Mouse (Mus musculus): Measurements from ENCODE around the gene Arl14. TPM values are rescaled to one million over a fixed set of nuclear protein-coding genes. Genes with fewer than 3 reads are reported as not detected.

The Arl14 gene
- total RNA-seq, 1 experiment: not detected

DNA sequence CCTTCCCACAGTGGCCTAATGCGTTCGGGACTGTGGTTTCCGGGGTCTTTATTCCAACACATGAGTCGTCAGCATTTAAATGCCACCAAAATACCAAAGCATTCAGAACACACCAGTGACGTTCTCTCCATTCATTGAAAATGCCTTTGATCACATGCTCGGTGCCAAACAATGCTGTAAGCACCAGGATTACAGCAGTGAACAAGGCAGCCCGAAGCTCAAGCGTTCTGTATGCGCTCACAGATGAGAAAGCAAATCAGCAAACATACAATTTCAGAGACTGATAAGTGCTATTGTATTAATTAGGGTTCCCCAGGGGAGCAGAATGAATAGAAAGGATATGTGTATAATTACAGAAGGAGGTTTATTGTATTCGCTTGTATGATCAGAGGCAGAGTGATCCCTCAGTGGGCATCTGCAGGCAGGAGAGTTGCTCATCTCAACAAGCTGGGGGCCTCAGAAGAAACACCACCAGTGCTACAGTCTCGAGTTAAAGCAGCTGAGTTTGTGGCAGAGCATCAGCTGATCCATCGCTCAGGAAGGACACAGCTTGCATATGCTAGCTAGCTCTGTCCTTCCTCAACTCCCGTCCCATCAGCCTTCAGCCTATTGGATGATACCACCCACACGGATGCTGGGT lies 43.7 kb upstream of the Arl14 start:
- TF ChIP-seq HCFC1 (IDR thresholded peaks at IDR 0.05; ENCODE audit: borderline replicate concordance, insufficient read depth, low read length) (no peak), ZC3H11A (IDR thresholded peaks at IDR 0.05; ENCODE audit: borderline replicate concordance, low read depth, low read length) (no peak), CHD2 (IDR thresholded peaks at IDR 0.05; ENCODE audit: low read depth, low read length) (no peak), MAFK (IDR thresholded peaks at IDR 0.05; ENCODE audit: insufficient read depth, low read depth, low read length) (no peak), ZNF384 (IDR thresholded peaks at IDR 0.05; ENCODE audit: low read depth, low read length) (no peak)

DNA sequence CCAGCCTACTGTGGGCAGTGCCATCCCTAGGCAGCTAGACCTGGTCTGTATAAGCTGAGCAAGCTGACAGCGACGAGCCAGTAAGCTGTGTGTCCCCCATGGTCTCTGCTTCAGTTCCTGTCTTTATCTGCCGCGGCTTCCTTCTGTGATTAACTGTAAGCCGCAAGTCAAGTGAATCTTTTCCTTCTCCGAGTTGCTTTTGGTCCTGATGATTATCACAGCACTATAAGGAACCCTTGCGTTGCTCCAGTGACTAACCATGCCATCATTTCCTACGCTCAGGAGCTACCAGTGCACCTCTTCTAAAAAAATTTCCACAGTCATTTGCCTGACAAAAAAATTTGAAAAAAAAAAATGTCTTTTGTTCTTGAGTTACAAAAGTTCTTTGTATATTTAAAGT lies 40.7 kb upstream of the Arl14 start:
- H3K36me3 ChIP-seq (ENCODE audit: control insufficient read depth, insufficient read depth, low read length, poor library complexity, severe bottlenecking): no peaks in the 10 kb centered on the region
- in situ Hi-C loops (cut with MboI; ENCODE audit: low sequenced_read_pairs in 2 of 2, unreplicated experiment in 2 of 2): no loop called here
- DNase-seq (ENCODE audit: low read depth, low spot score): no peak
- H3K9me3 ChIP-seq (ENCODE audit: control insufficient read depth, insufficient read depth, low read depth, low read length): no peaks in the 10 kb centered on the region
- no peaks in the 10 kb centered on the region for H3K4me1 ChIP-seq (ENCODE audit: control insufficient read depth in 2 of 2, insufficient read depth in 2 of 2, low read length in 2 of 2, poor library complexity in 1 of 2)
- TF ChIP-seq HCFC1 (IDR thresholded peaks at IDR 0.05; ENCODE audit: borderline replicate concordance, insufficient read depth, low read length) (no peak), MAFK (IDR thresholded peaks at IDR 0.05; ENCODE audit: insufficient read depth, low read depth, low read length) (no peak), ZNF384 (IDR thresholded peaks at IDR 0.05; ENCODE audit: low read depth, low read length) (no peak), CHD2 (IDR thresholded peaks at IDR 0.05; ENCODE audit: low read depth, low read length) (no peak), ZC3H11A (IDR thresholded peaks at IDR 0.05; ENCODE audit: borderline replicate concordance, low read depth, low read length) (no peak)
- no peak overlapping the region for H3K9ac ChIP-seq (ENCODE audit: insufficient read depth, low read depth, low read length, poor library complexity, severe bottlenecking)
- no peak overlapping the region for H3K4me3 ChIP-seq (ENCODE audit: insufficient read depth in 1 of 2, low read depth in 1 of 2, low read length in 2 of 2, poor library complexity in 1 of 2, severe bottlenecking in 1 of 2)
- no peak overlapping the region for H3K27ac ChIP-seq (ENCODE audit: insufficient read depth, low read depth, low read length, poor library complexity, severe bottlenecking)

More for the DNA sequence above, 43.7 kb upstream of the Arl14 start:
- Histone ChIP-seq H3K4me1 (ENCODE audit: control insufficient read depth in 2 of 2, insufficient read depth in 2 of 2, low read length in 2 of 2, poor library complexity in 1 of 2) (no peaks in the 10 kb centered on the region), H3K27ac (ENCODE audit: insufficient read depth, low read depth, low read length, poor library complexity, severe bottlenecking) (no peak overlapping the region), H3K36me3 (ENCODE audit: control insufficient read depth, insufficient read depth, low read length, poor library complexity, severe bottlenecking) (no peaks in the 10 kb centered on the region), H3K9ac (ENCODE audit: insufficient read depth, low read depth, low read length, poor library complexity, severe bottlenecking) (no peak overlapping the region), H3K9me3 (ENCODE audit: control insufficient read depth, insufficient read depth, low read depth, low read length) (no peaks in the 10 kb centered on the region), H3K4me3 (ENCODE audit: insufficient read depth in 1 of 2, low read depth in 1 of 2, low read length in 2 of 2, poor library complexity in 1 of 2, severe bottlenecking in 1 of 2) (no peak overlapping the region)
- in situ Hi-C loops (cut with MboI; ENCODE audit: low sequenced_read_pairs in 2 of 2, unreplicated experiment in 2 of 2): no loop called here
- no peak for DNase-seq (ENCODE audit: low read depth, low spot score)

DNA sequence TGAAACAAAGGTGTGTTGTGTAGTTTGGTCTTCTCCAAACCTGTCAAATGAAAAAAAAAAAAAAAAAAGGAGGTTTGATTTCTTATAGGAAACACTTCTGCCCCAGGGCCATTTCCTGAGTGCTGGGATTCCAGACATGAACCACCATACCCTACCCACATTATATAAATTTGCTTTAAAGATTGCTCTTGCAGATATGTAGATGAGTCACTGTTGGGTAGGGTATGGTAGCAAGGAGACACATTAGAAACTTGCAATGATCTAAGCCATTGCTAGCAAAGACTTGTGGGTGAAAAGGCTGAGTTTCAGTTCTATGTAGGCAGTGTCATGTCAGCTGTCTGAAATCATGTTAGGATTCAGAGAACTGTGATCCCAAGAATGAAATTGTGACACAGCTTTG lies 40.0 kb upstream of the Arl14 start:
- in situ Hi-C loops (cut with MboI; ENCODE audit: low sequenced_read_pairs in 2 of 2, unreplicated experiment in 2 of 2): no loop called here
- Histone ChIP-seq H3K9me3 (ENCODE audit: control insufficient read depth, insufficient read depth, low read depth, low read length) (no peaks in the 10 kb centered on the region), H3K4me1 (ENCODE audit: control insufficient read depth in 2 of 2, insufficient read depth in 2 of 2, low read length in 2 of 2, poor library complexity in 1 of 2) (no peaks in the 10 kb centered on the region), H3K27ac (ENCODE audit: insufficient read depth, low read depth, low read length, poor library complexity, severe bottlenecking) (no peak overlapping the region), H3K9ac (ENCODE audit: insufficient read depth, low read depth, low read length, poor library complexity, severe bottlenecking) (no peak overlapping the region), H3K4me3 (ENCODE audit: insufficient read depth in 1 of 2, low read depth in 1 of 2, low read length in 2 of 2, poor library complexity in 1 of 2, severe bottlenecking in 1 of 2) (no peak overlapping the region), H3K36me3 (ENCODE audit: control insufficient read depth, insufficient read depth, low read length, poor library complexity, severe bottlenecking) (no peaks in the 10 kb centered on the region)
- DNase-seq (ENCODE audit: low read depth, low spot score): no peak
- TF ChIP-seq MAFK (IDR thresholded peaks at IDR 0.05; ENCODE audit: insufficient read depth, low read depth, low read length) (no peak), ZNF384 (IDR thresholded peaks at IDR 0.05; ENCODE audit: low read depth, low read length) (no peak), HCFC1 (IDR thresholded peaks at IDR 0.05; ENCODE audit: borderline replicate concordance, insufficient read depth, low read length) (no peak), ZC3H11A (IDR thresholded peaks at IDR 0.05; ENCODE audit: borderline replicate concordance, low read depth, low read length) (no peak), CHD2 (IDR thresholded peaks at IDR 0.05; ENCODE audit: low read depth, low read length) (no peak)

DNA sequence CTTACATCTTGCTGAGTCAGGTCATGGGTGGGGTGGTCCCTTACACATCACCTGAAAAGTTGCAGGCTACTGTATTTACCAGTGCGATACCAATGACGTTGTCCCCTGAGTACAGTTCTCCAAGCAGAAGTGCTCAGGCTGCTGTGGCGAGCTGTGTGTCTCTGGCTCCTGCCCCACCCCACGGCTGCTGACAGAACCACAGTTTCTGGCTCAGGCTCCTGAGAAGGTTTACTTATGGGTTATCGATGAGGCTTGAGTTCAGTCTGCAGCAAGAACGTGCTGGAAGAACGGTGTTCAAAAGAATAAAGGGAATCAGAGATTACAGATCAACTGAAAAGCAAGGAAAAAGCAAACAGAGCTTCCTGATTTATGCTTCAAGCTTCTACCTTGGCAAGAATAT lies 37.0 kb upstream of the Arl14 start:
- Histone ChIP-seq H3K9ac (ENCODE audit: insufficient read depth, low read depth, low read length, poor library complexity, severe bottlenecking) (no peak overlapping the region), H3K4me3 (ENCODE audit: insufficient read depth in 1 of 2, low read depth in 1 of 2, low read length in 2 of 2, poor library complexity in 1 of 2, severe bottlenecking in 1 of 2) (no peak overlapping the region), H3K36me3 (ENCODE audit: control insufficient read depth, insufficient read depth, low read length, poor library complexity, severe bottlenecking) (no peaks in the 10 kb centered on the region), H3K27ac (ENCODE audit: insufficient read depth, low read depth, low read length, poor library complexity, severe bottlenecking) (no peak overlapping the region), H3K4me1 (ENCODE audit: control insufficient read depth in 2 of 2, insufficient read depth in 2 of 2, low read length in 2 of 2, poor library complexity in 1 of 2) (no peaks in the 10 kb centered on the region), H3K9me3 (ENCODE audit: control insufficient read depth, insufficient read depth, low read depth, low read length) (no peaks in the 10 kb centered on the region)
- in situ Hi-C loops (cut with MboI; ENCODE audit: low sequenced_read_pairs in 2 of 2, unreplicated experiment in 2 of 2): no loop called here
- no peak for DNase-seq (ENCODE audit: low read depth, low spot score)
- TF ChIP-seq HCFC1 (IDR thresholded peaks at IDR 0.05; ENCODE audit: borderline replicate concordance, insufficient read depth, low read length): no peak
- no peak for TF ChIP-seq CHD2 (IDR thresholded peaks at IDR 0.05; ENCODE audit: low read depth, low read length)
- no peak for TF ChIP-seq ZC3H11A (IDR thresholded peaks at IDR 0.05; ENCODE audit: borderline replicate concordance, low read depth, low read length)
- TF ChIP-seq MAFK (IDR thresholded peaks at IDR 0.05; ENCODE audit: insufficient read depth, low read depth, low read length): no peak
- TF ChIP-seq ZNF384 (IDR thresholded peaks at IDR 0.05; ENCODE audit: low read depth, low read length): no peak

All from ES-E14 (cell line).